Mouse (Mus musculus) liver, postnatal 0 days (tissue): Measurements from ENCODE around the gene Psmb7. TPM values are rescaled to one million over a fixed set of nuclear protein-coding genes. Genes with fewer than 3 reads are reported as not detected.

Experiments used
- ATAC-seq: fragments of 200-750 bp; cut with Nextera tagmentation; 2 replicates; pipeline ENCODE4 v1.8.0; 2017; ENCODE audit warnings: mild to moderate bottlenecking, moderate library complexity
- DNase-seq: peaks from one replicate; pipeline ENCODE4 v3.0.0-alpha.2; 2016
- H3K27ac ChIP-seq: fragments of 300-500 bp; sonication (generic); 2 replicates; pipeline ENCODE4 v1.5.1; 2014; ENCODE audit warnings: antibody characterized with exemption, moderate library complexity, mild to moderate bottlenecking, low read depth
- H3K27me3 ChIP-seq: fragments of 300-500 bp; sonication (generic); 2 replicates; pipeline ENCODE4 v1.6.1; 2014; ENCODE audit warnings: low read length, control low read depth, mixed read lengths; ENCODE audit not compliant: insufficient read depth
- H3K36me3 ChIP-seq: fragments of 300-500 bp; sonication (generic); replicated peaks from 2 replicates; pipeline ENCODE4 v1.6.1; 2014; ENCODE audit warnings: mild to moderate bottlenecking, control low read depth, low read length, moderate library complexity, mixed read lengths; ENCODE audit not compliant: insufficient read depth
- H3K4me1 ChIP-seq: fragments of 300-500 bp; sonication (generic); 2 replicates; pipeline ENCODE4 v1.6.1; 2014; ENCODE audit warnings: antibody characterized with exemption, mild to moderate bottlenecking, control low read depth; ENCODE audit not compliant: insufficient read depth
- H3K4me2 ChIP-seq: fragments of 300-500 bp; sonication (generic); 2 replicates; pipeline ENCODE4 v1.6.1; 2014; ENCODE audit warnings: low read depth, mild to moderate bottlenecking, low read length, moderate library complexity, mixed read lengths
- H3K4me3 ChIP-seq: fragments of 300-500 bp; sonication (generic); 2 replicates; pipeline ENCODE4 v1.5.1; 2014; ENCODE audit warnings: low read depth, low read length
- H3K9ac ChIP-seq: fragments of 300-500 bp; sonication (generic); replicated peaks from 2 replicates; pipeline ENCODE4 v1.6.1; 2014; ENCODE audit warnings: mild to moderate bottlenecking, moderate library complexity
- H3K9me3 ChIP-seq: fragments of 300-500 bp; sonication (generic); 2 replicates; pipeline ENCODE4 v1.6.1; 2016; ENCODE audit warnings: mild to moderate bottlenecking, control low read depth, low read length, mixed read lengths
- CTCF ChIP-seq: sonication (generic); IDR thresholded peaks from 2 replicates; pipeline ENCODE4 v1.5.1; 2016; ENCODE audit warnings: antibody characterized with exemption, low read depth
- EP300 ChIP-seq: IDR thresholded peaks from 2 replicates; pipeline ENCODE4 v1.6.1; 2016; ENCODE audit warnings: antibody characterized with exemption, low read depth, mild to moderate bottlenecking
- WGBS: fragments of 180-500 bp; shearing (Covaris S2); extraction: QIAGEN DNeasy Blood & Tissue Kit; methylation state at CpG from one replicate; pipeline ENCODE4 v1.1.7; 2014; ENCODE audit not compliant: insufficient replicate concordance; 5-methylcytosine and 5-hydroxymethylcytosine counted together
- polyA plus RNA-seq: library from polyadenylated mRNA; unstranded; fragments of >200 nt; fragmentation: Nextera tagmentation; extraction: Ambion mirVana; gene quantifications from 2 replicates; pipeline ENCODE4 v1.2.1, GENCODE M21; 2015

Psmb7 gene
- polyA plus RNA-seq, 1 experiment from 2014 or later, result 120 TPM

DNA sequence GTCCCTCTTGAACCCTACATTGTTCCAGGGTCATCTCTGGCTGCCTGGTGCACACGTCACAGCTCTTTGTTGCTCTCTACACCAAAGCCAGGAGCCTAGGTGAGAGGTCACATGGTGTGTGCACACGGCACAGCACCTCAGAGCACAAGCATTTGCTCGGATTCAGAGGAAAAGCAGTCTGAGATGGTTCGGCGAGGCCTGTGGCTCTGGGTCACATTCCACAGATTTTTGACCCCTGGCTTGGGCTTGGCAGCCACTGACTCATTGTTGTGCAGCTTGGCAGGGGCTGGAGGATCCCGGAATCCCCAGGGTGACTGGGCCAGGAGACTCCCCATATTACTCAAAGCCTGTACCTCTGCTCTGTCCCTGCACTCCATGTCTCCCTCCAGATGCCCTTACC, 97.7 kb downstream of the Psmb7 start:
- DNase-seq (no peak), ATAC-seq (peak; percentile 61)
- H3K27me3 ChIP-seq, result no peaks in the 10 kb centered on the region
- H3K27ac ChIP-seq, result no peak overlapping the region
- 64% methylated on average over 6 of the region's 6 CpGs for WGBS
- no peak for TF ChIP-seq EP300
- TF ChIP-seq CTCF, result no peak
- H3K4me1 ChIP-seq, result peaks cover 35% of the 10 kb centered on the region
- no peaks in the 10 kb centered on the region for H3K9me3 ChIP-seq
- peaks cover 7% of the 10 kb centered on the region; the same call in 1 of the 2 replicates for H3K36me3 ChIP-seq
- H3K4me3 ChIP-seq, result no peak overlapping the region
- H3K4me2 ChIP-seq, result no peak overlapping the region
- no peak overlapping the region for H3K9ac ChIP-seq

DNA sequence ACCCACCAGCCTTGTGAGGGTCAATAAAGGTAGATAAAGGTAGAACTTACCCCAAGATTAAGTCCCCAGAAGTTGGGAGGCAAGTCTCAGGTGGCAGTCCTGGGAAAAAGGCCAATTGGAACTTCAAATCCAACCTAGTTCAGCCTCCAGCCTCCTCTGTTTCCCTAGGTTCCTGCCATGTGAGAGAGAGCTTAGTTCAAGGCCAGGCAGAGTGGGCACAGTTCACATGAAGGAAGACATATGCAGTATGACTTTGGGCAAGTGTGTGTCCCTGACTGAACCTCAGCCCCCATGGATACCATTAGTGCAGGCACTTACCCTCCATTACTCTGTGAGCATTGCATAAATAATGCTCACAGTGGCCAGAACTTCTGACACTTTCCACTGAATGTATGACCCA, 98.2 kb downstream of the Psmb7 start:
- Histone ChIP-seq H3K4me1 (peaks cover 40% of the 10 kb centered on the region), H3K27me3 (no peaks in the 10 kb centered on the region), H3K36me3 (peaks cover 3% of the 10 kb centered on the region; the same call in 1 of the 2 replicates), H3K4me3 (no peak overlapping the region), H3K27ac (no peak overlapping the region), H3K4me2 (no peak overlapping the region), H3K9me3 (no peaks in the 10 kb centered on the region), H3K9ac (no peak overlapping the region)
- no peak for DNase-seq
- ATAC-seq, result no peak
- TF ChIP-seq CTCF, result no peak
- no peak for TF ChIP-seq EP300

DNA sequence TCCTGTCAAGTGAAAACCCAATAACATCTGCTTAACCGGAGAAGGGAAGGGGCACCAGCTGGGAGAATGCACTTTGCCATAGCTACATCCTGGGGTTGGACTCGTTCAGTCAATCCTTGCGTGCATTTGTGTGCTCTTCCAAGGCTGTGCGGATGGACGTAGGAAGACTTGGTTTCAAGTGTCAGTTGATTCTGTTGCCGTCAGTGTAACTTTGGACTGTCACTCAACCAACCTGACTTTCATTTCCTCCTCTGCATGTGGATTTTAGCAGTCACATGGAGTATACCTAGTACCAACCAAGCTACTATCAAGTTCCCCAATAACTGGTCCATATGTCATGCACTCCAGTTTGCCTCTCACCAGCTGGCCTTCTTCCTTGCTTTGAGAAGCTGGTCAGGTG, 98.9 kb downstream of the Psmb7 start:
- Histone ChIP-seq H3K4me3 (no peak overlapping the region), H3K27me3 (no peaks in the 10 kb centered on the region), H3K9me3 (no peaks in the 10 kb centered on the region), H3K9ac (no peak overlapping the region), H3K4me1 (peaks cover 44% of the 10 kb centered on the region), H3K27ac (no peak overlapping the region), H3K4me2 (no peak overlapping the region), H3K36me3 (no peaks in the 10 kb centered on the region)
- no peak for DNase-seq
- ATAC-seq, result no peak
- 55% methylated on average over 6 of the region's 6 CpGs for WGBS
- TF ChIP-seq CTCF, result no peak
- TF ChIP-seq EP300, result no peak

DNA sequence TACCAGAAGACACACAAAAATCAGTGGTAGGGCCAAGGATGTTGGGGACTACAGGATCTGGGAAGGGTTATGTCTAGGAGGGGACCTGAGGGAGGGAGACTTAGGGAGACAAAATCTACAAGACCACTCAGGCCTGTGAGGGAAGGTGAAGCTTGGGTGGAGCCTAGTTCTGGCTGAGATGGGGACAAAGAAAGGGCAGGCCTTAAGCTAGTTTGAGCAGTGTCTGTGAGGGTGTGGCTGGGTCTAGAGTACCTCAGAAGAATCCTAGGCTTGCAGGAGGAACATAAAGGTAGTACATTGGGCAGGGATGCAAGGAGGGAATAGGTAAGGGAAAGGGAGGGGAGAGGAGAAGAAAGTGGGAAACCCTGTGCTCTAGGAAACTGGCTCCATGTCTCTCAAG, 99.5 kb downstream of the Psmb7 start:
- H3K4me2 ChIP-seq, result no peak overlapping the region
- no peaks in the 10 kb centered on the region for H3K36me3 ChIP-seq
- H3K9me3 ChIP-seq, result no peaks in the 10 kb centered on the region
- peaks cover 48% of the 10 kb centered on the region for H3K4me1 ChIP-seq
- TF ChIP-seq EP300, result no peak
- TF ChIP-seq CTCF, result no peak
- no peak overlapping the region for H3K4me3 ChIP-seq
- no peak for DNase-seq
- H3K9ac ChIP-seq, result no peak overlapping the region
- H3K27ac ChIP-seq, result no peak overlapping the region
- no peak for ATAC-seq
- H3K27me3 ChIP-seq, result no peaks in the 10 kb centered on the region

DNA sequence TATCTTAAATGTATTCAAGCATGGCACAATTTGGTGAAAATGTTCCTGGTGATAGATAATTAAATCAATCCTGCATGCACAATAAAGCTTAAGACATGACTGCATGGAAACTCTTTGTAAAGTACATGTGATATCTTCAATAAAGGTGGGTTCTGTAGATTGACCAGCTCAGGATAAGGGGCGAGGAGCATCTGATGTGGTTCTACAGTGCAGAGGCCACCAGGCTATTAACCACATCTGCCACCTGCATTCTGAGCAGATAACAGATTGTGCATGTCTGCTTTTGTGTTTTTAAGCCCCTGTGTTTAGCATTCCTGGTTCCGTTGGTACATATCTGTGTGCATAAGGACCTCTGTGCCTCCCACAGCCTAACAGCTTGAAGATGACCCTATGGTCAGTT, 100.7 kb downstream of the Psmb7 start:
- ATAC-seq, result no peak
- Histone ChIP-seq H3K36me3 (no peaks in the 10 kb centered on the region), H3K27me3 (no peaks in the 10 kb centered on the region), H3K4me2 (no peak overlapping the region), H3K9me3 (no peaks in the 10 kb centered on the region), H3K9ac (no peak overlapping the region), H3K4me3 (no peak overlapping the region), H3K27ac (no peak overlapping the region), H3K4me1 (peaks cover 50% of the 10 kb centered on the region)
- DNase-seq, result no peak
- TF ChIP-seq EP300, result no peak
- TF ChIP-seq CTCF, result no peak
- WGBS, result 68% methylated on average over 2 of the region's 2 CpGs

DNA sequence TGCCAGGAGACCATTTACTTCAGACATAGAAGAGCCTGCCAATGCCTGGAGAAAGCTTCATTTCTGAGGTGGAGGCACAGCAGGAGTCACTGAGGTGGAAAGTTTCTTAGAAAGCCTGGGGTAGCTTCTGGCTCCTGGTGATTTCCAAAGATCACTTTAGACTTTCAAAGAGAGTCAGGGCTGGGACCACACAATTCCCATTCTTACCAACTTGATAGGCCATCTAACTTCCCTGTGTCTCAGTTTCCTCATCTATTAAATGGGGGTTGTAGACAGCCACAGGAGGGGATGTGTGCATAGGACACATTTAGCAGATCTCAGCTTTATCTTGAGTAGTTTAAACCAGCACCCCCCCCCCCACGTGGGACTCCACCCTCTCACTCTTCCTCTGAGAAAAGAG, 101.5 kb downstream of the Psmb7 start:
- ATAC-seq (no peak), DNase-seq (no peak)
- H3K4me1 ChIP-seq, result peaks cover 57% of the 10 kb centered on the region
- no peak overlapping the region for H3K9ac ChIP-seq
- no peak overlapping the region for H3K4me3 ChIP-seq
- no peaks in the 10 kb centered on the region for H3K36me3 ChIP-seq
- 24% methylated on average over 1 of the region's 1 CpGs for WGBS
- no peaks in the 10 kb centered on the region for H3K9me3 ChIP-seq
- H3K27me3 ChIP-seq, result no peaks in the 10 kb centered on the region
- H3K4me2 ChIP-seq, result no peak overlapping the region
- TF ChIP-seq CTCF, result no peak
- TF ChIP-seq EP300, result no peak
- H3K27ac ChIP-seq, result no peak overlapping the region

DNA sequence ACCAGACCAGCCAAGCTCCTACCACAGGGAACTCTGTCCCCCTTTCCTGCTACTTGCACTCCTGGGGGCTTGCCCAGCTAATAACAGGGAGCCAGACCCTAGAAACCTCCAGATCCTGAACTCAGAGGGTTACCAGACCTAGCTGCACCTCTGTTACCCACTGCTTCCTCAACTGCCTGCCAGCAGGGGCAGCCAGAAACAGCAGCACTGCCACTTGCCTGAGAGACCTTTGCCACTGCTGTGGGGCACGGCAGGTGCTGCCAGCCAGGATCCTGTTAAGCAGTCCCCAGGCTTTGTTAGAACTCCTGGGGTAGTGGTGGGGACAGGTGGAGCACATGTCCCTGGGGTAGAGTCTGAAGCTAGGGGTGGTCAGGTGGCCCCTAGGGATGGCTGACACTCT, 102.3 kb downstream of the Psmb7 start:
- Histone ChIP-seq H3K4me2 (no peak overlapping the region), H3K27me3 (no peaks in the 10 kb centered on the region), H3K9me3 (no peaks in the 10 kb centered on the region), H3K4me1 (peaks cover 65% of the 10 kb centered on the region), H3K9ac (no peak overlapping the region), H3K4me3 (no peak overlapping the region), H3K36me3 (no peaks in the 10 kb centered on the region), H3K27ac (no peak overlapping the region)
- TF ChIP-seq CTCF, result no peak
- no peak for TF ChIP-seq EP300
- 78% methylated on average over 1 of the region's 1 CpGs for WGBS
- DNase-seq, result no peak
- ATAC-seq, result no peak
